Mouse (Mus musculus): ENCODE measurements around the gene Nrde2.

DNA sequence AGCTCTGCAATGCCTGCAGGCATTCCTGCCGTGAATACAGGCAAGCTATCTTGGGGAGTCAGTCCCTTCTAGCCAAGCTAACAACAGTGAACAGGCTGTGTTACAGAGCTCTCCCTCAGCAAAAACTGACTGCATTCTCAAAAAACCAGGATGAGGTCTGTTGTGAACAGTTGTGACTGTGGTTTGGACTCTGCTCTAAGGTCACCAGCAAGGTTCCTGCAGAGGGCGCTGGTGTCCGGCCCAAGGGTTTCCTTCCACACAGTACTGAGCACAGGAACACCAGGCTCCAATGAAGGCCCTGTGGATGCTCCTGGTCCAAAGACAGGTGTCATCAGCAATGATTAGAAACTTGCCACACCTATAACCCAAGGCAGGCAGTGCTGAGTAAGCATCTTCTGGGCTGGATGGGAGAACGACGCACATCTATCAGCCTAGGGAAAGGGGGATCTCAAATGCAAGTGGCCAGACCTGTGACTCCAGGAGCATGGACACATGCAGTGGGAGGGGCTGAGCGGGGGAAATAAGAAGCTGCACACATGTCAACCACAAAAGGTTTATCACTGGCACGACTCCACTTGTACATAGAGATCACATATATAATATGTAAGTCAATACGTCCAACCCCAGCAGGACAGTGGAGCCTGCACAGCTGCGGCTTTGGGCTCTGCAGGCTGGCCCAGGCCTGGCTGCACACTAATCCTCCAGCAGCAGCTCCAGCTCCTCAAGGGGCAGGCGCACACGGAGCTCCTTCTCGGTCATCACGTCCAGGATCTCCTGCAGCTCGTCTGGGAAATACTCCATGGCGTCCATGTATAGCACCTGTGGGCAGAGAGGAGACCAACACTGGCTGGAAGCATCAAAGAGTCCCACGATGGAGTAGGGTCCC lies 34.3 kb downstream of the Nrde2 start:
- no peak for TF ChIP-seq CTCF (IDR thresholded peaks at IDR 0.05; ENCODE audit: borderline replicate concordance, insufficient read depth, low read length)
- TF ChIP-seq POLR2A (IDR thresholded peaks at IDR 0.05; ENCODE audit: low read depth, low read length) = no peak
